Mouse (Mus musculus) forebrain, embryonic 15.5 days (tissue): ENCODE measurements around the gene Efcab5. TPM values are rescaled to one million over a fixed set of nuclear protein-coding genes. Genes with fewer than 3 reads are reported as not detected.
"Not testable (repeated sequence)": the region's sequence is repeated elsewhere in the genome, so short reads cannot be mapped to it uniquely, and the experiment has no call there.

Source experiments
- ATAC-seq: fragments of 200-750 bp; cut with Nextera tagmentation; replicated peaks from 2 replicates; pipeline ENCODE4 v1.8.0; 2017; ENCODE audit warnings: mild to moderate bottlenecking, moderate TSS enrichment, moderate library complexity
- H3K27ac ChIP-seq: fragments of 300-500 bp; sonication (generic); replicated peaks from 2 replicates; pipeline ENCODE4 v1.5.1; 2015; ENCODE audit warnings: mild to moderate bottlenecking, inconsistent platforms
- H3K27me3 ChIP-seq: fragments of 300-500 bp; sonication (generic); 2 replicates; pipeline ENCODE4 v1.6.1; 2015; ENCODE audit warnings: inconsistent platforms
- H3K36me3 ChIP-seq: fragments of 300-500 bp; sonication (generic); 2 replicates; pipeline ENCODE4 v1.6.1; 2015; ENCODE audit warnings: mild to moderate bottlenecking, inconsistent platforms
- H3K4me1 ChIP-seq: fragments of 300-500 bp; sonication (generic); 2 replicates; pipeline ENCODE4 v1.6.1; 2015; ENCODE audit warnings: inconsistent platforms
- H3K4me2 ChIP-seq: fragments of 300-500 bp; sonication (generic); replicated peaks from 2 replicates; pipeline ENCODE4 v1.6.1; 2015; ENCODE audit warnings: mild to moderate bottlenecking, inconsistent platforms
- H3K4me3 ChIP-seq: fragments of 300-500 bp; sonication (generic); 2 replicates; pipeline ENCODE4 v1.5.1; 2015; ENCODE audit warnings: mild to moderate bottlenecking, inconsistent platforms
- H3K9ac ChIP-seq: fragments of 300-500 bp; sonication (generic); replicated peaks from 2 replicates; pipeline ENCODE4 v1.6.1; 2015; ENCODE audit warnings: mild to moderate bottlenecking, inconsistent platforms
- H3K9me3 ChIP-seq: fragments of 300-500 bp; sonication (generic); 2 replicates; pipeline ENCODE4 v1.6.1; 2016; ENCODE audit warnings: inconsistent platforms
- WGBS: fragments of 180-500 bp; shearing (Covaris S2); methylation state at CpG from one replicate; pipeline ENCODE4 v1.1.7; 2015; ENCODE audit warnings: mixed read lengths; 5-methylcytosine and 5-hydroxymethylcytosine counted together
- polyA plus RNA-seq: library from polyadenylated mRNA; unstranded; fragments of >200 nt; fragmentation: Nextera tagmentation; extraction: Ambion mirVana; gene quantifications from 2 replicates; pipeline ENCODE4 v1.2.1, GENCODE M21; 2015

Efcab5 gene
- polyA plus RNA-seq, 1 experiment from 2014 or later: 0.59 TPM

DNA sequence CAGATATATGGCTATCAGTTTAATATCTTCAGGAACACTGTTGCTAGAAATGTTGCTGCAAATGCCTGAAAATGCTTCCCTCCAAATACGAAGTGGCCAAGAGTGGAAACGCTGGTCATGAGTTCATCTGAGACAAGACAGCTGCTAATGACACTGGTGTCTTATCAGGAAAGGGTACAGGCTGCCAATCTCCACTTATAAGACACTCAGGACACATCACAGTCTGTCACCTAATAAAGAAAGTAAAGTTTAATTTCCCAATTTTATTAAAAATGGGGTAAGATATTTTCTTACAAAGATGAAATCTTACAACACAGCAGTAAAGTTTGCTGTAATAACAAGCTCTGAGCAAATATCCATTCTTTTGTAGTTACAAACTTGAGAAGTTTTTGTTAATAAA is 99.6 kb downstream of the Efcab5 start:
- no peak overlapping the region for H3K27ac ChIP-seq

DNA sequence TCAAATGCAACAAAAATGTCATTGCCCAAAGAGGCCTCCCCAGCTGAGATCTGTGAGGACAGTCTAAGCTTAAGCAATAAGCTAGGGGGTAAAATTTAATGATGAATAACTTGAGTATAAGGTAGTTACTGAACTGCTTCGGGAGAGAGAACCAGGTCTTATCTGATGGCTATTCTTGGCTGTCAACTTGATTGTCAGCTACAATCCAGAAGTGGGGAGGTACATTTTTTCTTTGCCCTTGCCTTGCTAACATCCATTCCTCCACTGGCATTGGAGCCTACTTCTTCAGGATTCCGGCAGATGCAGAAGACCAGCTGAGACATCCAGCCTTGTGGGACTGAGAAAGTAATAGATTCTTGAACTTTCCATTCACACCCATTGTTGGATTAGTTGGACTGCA is 101.8 kb downstream of the Efcab5 start:
- ATAC-seq: no peak
- Histone ChIP-seq H3K4me2 (no peak overlapping the region), H3K27ac (no peak overlapping the region), H3K36me3 (no peaks in the 10 kb centered on the region), H3K27me3 (peaks cover 3% of the 10 kb centered on the region; the same call in 1 of the 2 replicates), H3K4me3 (no peak overlapping the region), H3K9me3 (no peaks in the 10 kb centered on the region), H3K4me1 (no peaks in the 10 kb centered on the region), H3K9ac (no peak overlapping the region)
- 86% methylated on average over 2 of the region's 2 CpGs for WGBS

More for the DNA sequence above, 99.6 kb downstream of the Efcab5 start:
- Histone ChIP-seq H3K9ac (no peak overlapping the region), H3K9me3 (no peaks in the 10 kb centered on the region), H3K4me3 (no peak overlapping the region), H3K36me3 (no peaks in the 10 kb centered on the region), H3K27me3 (0 out of 2 replicates have a peak, but pooled peaks cover under 1% of the 10 kb centered on the region), H3K4me1 (peaks cover 4% of the 10 kb centered on the region; the same call in 1 of the 2 replicates), H3K4me2 (no peak overlapping the region)
- ATAC-seq: no peak
- 74% methylated on average over 2 of the region's 2 CpGs for WGBS

DNA sequence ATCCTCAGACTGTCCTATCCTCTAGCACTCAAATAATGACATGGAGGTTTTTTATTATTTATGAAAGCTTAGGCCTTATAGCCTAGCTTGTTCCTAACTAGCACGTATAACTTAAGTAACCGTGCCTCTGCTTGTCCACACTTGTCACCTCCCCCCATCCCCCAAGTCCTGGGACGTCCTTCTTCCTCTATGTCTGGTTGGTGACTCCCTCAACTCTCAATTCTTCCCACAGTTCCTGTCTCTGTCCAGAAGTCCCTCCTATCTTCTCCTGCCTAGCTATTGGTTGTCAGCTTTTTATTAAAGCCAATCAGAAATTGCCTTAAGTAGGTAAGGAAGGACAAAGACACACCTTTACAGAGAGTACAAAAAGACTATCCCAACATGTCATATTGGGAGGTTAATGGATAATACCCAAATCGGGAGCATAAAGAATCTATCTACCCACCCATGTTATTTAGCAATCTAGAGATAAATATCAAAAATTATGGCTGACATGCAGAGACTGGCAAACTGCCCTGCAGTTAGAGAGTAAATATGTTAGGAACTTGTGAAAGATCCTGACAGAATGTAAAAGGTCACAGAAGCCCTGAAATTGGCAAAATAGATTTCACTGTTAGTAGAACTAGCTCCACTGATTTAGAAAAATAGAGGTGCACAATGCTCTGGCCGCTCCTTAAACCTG is 104.6 kb downstream of the Efcab5 start:
- H3K4me1 ChIP-seq: no peaks in the 10 kb centered on the region
- H3K4me2 ChIP-seq: no peak overlapping the region
- H3K4me3 ChIP-seq: no peak overlapping the region
- no peaks in the 10 kb centered on the region for H3K36me3 ChIP-seq
- peaks cover 16% of the 10 kb centered on the region for H3K27me3 ChIP-seq
- no peak overlapping the region for H3K27ac ChIP-seq
- 64% methylated on average over 5 of the region's 5 CpGs for WGBS
- H3K9ac ChIP-seq: no peak overlapping the region
- no peaks in the 10 kb centered on the region for H3K9me3 ChIP-seq
- no peak for ATAC-seq

DNA sequence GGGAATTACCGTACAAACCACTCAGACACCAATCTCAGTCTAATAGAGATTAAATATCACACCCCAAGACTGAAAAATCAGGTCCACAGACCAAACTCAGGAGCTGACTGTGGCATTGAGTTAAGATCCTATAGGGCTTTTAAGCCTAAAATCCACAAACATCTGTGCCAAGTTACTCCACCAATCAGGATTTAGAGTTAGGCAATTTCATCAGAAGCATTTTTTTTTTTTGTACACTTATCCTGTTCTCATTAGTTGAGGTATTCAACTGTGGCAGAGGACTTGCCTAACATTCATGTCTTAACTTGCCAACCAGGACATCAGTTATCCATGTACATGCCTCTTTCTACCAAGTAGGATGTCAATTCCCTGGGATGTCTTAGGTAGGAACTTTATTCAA is 109.4 kb downstream of the Efcab5 start:
- no peak for ATAC-seq
- Histone ChIP-seq H3K4me2 (no peak overlapping the region), H3K4me1 (peaks cover 13% of the 10 kb centered on the region), H3K27ac (no peak overlapping the region), H3K9me3 (no peaks in the 10 kb centered on the region), H3K4me3 (no peak overlapping the region), H3K9ac (no peak overlapping the region), H3K27me3 (peaks cover 16% of the 10 kb centered on the region), H3K36me3 (peaks cover 15% of the 10 kb centered on the region)
- WGBS: 95% methylated on average over 1 of the region's 1 CpGs

DNA sequence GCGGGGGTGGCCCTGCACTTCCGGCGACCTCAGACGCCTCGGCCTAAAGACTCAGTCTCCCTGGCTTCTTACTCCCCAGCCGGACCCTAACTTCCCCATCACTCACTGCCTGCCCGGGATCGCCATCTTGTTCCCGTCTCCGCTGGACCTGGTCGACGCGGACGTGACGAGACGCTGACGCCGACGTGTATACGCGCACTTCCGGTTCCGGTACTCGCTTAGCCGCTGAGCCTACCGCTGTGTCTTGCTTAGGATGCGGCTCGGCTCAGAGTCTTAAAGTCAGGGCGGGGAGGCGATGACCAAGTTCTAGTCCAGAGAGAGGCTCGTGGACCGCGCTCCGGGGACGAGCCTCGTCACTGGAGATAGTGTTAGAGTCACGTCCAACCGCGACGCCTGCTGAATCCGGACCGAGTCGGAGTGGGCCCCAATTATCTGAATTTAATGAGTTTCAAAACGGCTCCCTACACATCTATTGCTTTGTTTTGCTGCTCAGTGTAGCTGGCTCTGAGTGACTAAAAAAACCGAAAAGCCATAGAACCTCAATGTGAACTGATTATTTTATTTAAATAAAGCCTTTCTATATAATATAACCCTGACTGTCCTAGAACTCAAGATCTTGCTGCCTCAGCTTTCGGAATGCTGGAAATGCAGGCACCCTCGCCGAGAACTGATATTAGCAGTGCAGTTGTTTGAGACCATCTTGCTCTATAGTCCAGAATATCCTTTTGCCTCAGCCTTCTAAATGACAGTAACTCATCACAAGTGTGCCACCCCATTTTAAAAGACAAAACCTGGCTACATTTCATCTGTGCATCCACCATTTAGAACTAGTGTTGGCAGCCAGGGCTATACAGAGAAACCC is 110.3 kb downstream of the Efcab5 start, which contains the start of gene Nsrp1:
Gene Nsrp1, minus strand, starts transcription at position 163 of the 862 bp plus-strand sequence.
- peaks cover 13% of the 10 kb centered on the region for H3K27me3 ChIP-seq
- H3K4me1 ChIP-seq: peaks cover 13% of the 10 kb centered on the region
- H3K9me3 ChIP-seq: no peaks in the 10 kb centered on the region
- 3% methylated on average over 48 of the region's 48 CpGs for WGBS
- H3K4me3 ChIP-seq: peak within 1 kb of the TSS; percentile 87
- H3K36me3 ChIP-seq: peaks cover 20% of the 10 kb centered on the region
- H3K27ac ChIP-seq: peak within 1 kb of the TSS; percentile 88
- ATAC-seq: peak; percentile 100
- H3K9ac ChIP-seq: peak within 1 kb of the TSS; percentile 64
- H3K4me2 ChIP-seq: peak within 1 kb of the TSS; percentile 94

DNA sequence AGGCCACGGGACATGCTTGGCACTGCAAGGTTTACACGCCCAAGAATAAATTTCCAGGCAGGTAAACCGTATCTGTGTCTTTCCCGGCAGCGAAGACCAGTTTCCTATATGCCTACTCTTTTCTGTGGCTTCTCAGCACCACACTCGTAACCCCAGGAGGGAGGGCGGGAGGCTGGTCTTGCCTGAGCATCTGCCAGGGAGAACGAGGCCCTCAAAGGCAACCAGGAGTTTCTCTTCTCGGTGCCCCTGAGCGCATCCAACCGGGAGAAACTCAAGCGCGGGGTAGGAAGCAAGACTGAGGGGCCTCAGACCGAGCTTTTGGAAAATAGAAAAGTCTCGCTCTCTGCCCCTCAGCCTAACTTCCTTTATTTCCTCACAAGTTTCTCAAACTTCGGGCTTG is 111.0 kb downstream of the Efcab5 start:
- 4% methylated on average over 16 of the region's 16 CpGs for WGBS
- Histone ChIP-seq H3K4me3 (peak overlapping the region; percentile 87), H3K4me2 (peak overlapping the region; percentile 94), H3K4me1 (peaks cover 13% of the 10 kb centered on the region), H3K27ac (peak overlapping the region; percentile 88), H3K9me3 (no peaks in the 10 kb centered on the region), H3K27me3 (peaks cover 13% of the 10 kb centered on the region), H3K36me3 (peaks cover 20% of the 10 kb centered on the region), H3K9ac (peak overlapping the region; percentile 64)
- ATAC-seq: peak; percentile 36; the same call in 1 of the 2 replicates

DNA sequence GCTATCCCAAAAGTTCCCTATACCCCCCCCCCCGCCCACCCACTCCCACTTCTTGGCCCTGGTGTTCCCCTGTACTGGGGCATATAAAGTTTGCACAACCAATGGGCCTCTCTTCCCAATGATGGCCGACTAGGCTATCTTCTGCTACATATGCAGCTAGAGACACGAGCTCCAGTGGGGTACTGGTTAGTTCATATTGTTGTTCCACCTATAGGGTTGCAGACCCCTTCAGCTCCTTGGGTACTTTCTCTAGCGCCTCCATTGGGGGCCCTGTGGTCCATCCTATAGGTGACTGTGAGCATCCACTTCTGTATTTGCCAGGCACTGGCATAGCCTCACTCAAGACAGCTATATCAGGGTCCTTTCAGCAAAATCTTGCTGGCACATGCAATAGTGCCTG is 111.4 kb downstream of the Efcab5 start:
- WGBS: 59% methylated on average over 4 of the region's 4 CpGs
- Histone ChIP-seq H3K36me3 (peaks cover 21% of the 10 kb centered on the region), H3K9ac (peak overlapping the region; percentile 64), H3K4me2 (peak overlapping the region; percentile 94), H3K4me3 (peak overlapping the region; percentile 87), H3K27ac (peak overlapping the region; percentile 88; the same call in 1 of the 2 replicates), H3K27me3 (peaks cover 13% of the 10 kb centered on the region), H3K4me1 (peaks cover 13% of the 10 kb centered on the region)
- not testable (repeated sequence) for H3K9me3 ChIP-seq, ATAC-seq

DNA sequence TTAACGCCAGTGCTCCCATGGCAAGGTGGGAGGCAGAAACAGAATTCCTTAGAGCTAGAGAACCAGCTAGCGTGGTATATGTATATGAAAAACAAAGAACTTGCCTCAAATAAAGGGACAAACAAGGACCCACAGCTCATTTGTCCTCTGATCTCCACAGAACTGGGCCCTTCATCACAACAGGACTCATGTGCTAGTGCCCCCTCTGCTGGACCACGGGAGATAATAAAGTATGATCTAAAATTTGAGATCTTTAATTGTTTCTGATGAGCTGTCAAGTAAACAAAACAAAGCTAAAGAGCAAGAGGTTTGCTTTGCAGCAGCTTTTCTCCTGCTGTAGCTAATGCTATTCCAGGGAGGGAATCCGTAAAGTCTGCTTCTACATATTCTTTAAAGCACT is 118.0 kb downstream of the Efcab5 start:
- peaks cover 20% of the 10 kb centered on the region for H3K36me3 ChIP-seq
- no peak overlapping the region for H3K9ac ChIP-seq
- no peaks in the 10 kb centered on the region for H3K4me1 ChIP-seq
- H3K9me3 ChIP-seq: no peaks in the 10 kb centered on the region
- WGBS: 75% methylated on average over 4 of the region's 4 CpGs
- no peak overlapping the region for H3K27ac ChIP-seq
- H3K4me3 ChIP-seq: no peak overlapping the region
- no peak for ATAC-seq
- H3K4me2 ChIP-seq: no peak overlapping the region
- H3K27me3 ChIP-seq: no peaks in the 10 kb centered on the region

DNA sequence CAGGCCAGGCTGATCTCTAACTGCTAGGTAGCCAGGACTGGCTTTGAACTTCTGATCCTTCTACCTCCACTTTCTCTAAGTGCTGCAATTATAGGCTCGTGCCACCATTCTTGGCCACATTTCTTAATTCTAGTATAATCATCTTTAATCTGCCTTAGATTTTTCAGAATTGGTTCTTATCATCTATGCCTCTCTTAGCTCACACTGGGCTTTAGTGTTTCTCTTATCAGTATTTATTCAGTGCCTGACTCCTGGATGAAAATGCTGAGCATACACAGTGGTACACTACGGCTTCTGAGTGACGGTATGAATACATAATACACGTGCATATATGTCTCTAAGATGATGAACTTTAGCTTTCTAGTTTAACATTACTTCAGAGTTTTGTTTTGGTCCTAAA is 119.9 kb downstream of the Efcab5 start:
- H3K9ac ChIP-seq: no peak overlapping the region
- H3K9me3 ChIP-seq: no peaks in the 10 kb centered on the region
- no peak overlapping the region for H3K4me2 ChIP-seq
- no peaks in the 10 kb centered on the region for H3K4me1 ChIP-seq
- 91% methylated on average over 4 of the region's 4 CpGs for WGBS
- no peak overlapping the region for H3K27ac ChIP-seq
- no peaks in the 10 kb centered on the region for H3K27me3 ChIP-seq
- peaks cover 5% of the 10 kb centered on the region; the same call in 1 of the 2 replicates for H3K36me3 ChIP-seq
- ATAC-seq: no peak
- H3K4me3 ChIP-seq: no peak overlapping the region

DNA sequence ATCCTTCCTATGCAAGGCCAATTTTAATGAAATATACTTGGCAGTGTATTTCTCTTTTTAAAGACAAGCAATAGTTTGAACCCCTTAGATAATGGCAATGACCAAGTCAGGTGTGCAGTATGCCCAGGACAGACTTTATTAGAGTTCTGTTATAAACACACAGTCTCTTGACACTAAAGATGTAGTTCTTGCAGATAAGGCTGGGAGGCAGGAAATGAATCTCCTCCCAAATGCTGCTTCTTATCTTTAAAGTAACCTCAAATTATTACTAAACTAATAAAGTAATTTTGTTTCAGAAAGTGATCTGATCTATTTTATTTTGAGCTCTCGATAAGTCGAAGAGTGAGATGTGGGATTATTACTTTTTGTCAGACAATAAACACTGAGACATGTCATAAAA is 125.4 kb downstream of the Efcab5 start:
- Histone ChIP-seq H3K4me2 (no peak overlapping the region), H3K4me1 (no peaks in the 10 kb centered on the region), H3K4me3 (no peak overlapping the region), H3K36me3 (no peaks in the 10 kb centered on the region), H3K9me3 (no peaks in the 10 kb centered on the region), H3K27me3 (no peaks in the 10 kb centered on the region), H3K27ac (no peak overlapping the region), H3K9ac (no peak overlapping the region)
- WGBS: 94% methylated on average over 2 of the region's 2 CpGs
- no peak for ATAC-seq

DNA sequence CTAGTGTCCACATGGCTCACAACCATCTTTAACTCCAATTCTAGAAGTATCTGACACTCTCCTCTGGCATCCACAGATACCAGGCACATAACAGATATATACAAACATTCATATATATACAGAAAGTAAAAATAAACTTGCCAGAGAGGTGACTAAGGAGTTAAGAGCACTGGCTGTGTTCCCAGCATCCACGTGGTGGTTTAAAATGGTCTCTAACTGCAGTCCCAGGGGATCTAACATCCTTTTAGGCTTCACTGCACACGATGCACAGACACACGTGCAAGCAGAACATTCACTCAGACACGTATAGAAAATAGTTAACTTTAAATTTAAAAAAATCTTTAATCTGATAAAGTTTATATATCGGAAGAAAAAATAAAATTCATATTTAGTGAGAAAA is 126.8 kb downstream of the Efcab5 start:
- H3K4me1 ChIP-seq: no peaks in the 10 kb centered on the region

DNA sequence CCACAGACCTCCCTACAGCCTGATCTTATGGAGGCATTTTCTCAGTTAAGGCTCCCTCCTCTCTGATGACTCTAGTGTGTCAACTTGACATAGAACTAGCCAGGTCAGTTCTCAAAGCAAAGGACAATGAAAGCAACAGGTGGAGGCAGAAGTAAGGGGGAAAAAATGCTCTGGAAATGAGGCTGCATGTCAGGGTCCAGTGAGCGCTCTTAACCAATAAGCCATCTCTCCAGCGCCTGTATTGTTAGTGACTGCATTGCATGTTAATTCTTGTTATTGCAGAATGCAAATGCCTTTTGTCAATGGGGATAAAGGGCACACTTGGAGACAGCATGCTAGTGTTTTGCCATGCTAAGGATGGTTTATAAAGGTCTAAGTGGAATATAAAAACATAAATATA is 146.0 kb downstream of the Efcab5 start:
- Histone ChIP-seq H3K9me3 (no peaks in the 10 kb centered on the region), H3K4me2 (no peak overlapping the region), H3K27me3 (no peaks in the 10 kb centered on the region), H3K9ac (no peak overlapping the region), H3K27ac (no peak overlapping the region), H3K4me1 (no peaks in the 10 kb centered on the region), H3K36me3 (peaks cover 25% of the 10 kb centered on the region), H3K4me3 (no peak overlapping the region)
- whole genome bisulfite sequencing: 73% methylated on average over 2 of the region's 2 CpGs
- ATAC-seq: no peak

More for the DNA sequence above, 126.8 kb downstream of the Efcab5 start:
- Histone ChIP-seq H3K4me3 (no peak overlapping the region), H3K9ac (no peak overlapping the region), H3K4me2 (no peak overlapping the region), H3K36me3 (no peaks in the 10 kb centered on the region), H3K27ac (no peak overlapping the region), H3K27me3 (no peaks in the 10 kb centered on the region), H3K9me3 (no peaks in the 10 kb centered on the region)
- WGBS: 60% methylated on average over 5 of the region's 5 CpGs
- ATAC-seq: no peak
